11 mouse cellular contexts compared by ENCODE assay signal in the genomic region with DNA sequence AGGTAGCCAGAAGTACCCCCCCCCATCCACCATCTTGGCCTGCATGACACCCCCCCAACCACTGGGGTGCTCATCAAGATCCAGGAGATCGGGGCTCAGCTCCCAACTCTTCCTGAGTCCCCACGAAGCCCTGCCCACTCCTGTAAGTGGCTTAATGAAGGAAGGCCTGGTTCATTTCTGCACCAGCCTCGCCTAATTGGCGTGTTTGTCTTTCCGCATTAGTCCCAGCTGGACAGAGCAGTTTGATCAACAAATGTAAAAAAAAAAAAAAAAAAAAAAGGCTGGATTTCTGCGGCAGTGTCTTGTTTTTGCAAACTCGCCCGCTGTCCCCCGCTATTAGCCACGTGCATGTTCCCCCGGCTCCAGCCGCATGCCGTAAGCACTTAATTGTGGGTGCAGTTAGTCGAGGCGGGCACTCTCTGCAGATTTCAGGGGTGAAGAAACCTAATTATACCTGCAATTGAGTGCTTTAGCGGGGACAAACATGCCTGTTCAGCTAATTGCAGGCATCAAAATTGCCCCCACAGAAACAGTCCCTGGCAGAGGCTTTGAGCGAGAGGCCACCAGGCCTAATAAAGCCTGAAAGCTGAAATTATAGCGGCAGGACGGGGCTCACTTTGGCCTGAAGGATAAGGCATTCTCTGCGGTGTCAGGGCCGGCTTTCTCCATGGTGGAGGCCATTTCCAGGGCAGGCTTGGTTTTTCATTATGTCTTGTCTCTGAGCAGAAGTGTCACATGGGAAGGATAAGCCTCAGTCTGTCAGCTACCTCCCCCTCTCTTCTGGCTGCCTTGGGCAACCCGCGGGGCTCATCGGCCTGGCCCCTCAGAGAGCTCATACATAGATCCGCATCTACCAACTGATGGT.
DNase-seq lines count a peak whose midpoint lies in the region; ATAC-seq and TF ChIP-seq lines count a peak whose summit lies in the region.
"Had no signal": no experiment of that assay in that cellular context is flagged by ENCODE, and none has a peak within 500 bp of the region (broad histone marks: within the 10 kb centered on the region; RNA-seq: fewer than 3 reads in every experiment).

No protein-coding gene starts in this region.

- H3K27me3 ChIP-seq in liver, embryonic 12.5 days (replicated peaks), result 0 out of 2 replicates have a peak, but pooled peaks cover 4% of the 10 kb centered on the region
- no peaks in the 10 kb centered on the region for H3K27me3 ChIP-seq in liver, postnatal 0 days (ENCODE audit: insufficient read depth, low read length)
- H3K27me3 ChIP-seq in forebrain, embryonic 16.5 days (replicated peaks; ENCODE audit: control insufficient read depth, insufficient read depth, low read length), result no peaks in the 10 kb centered on the region
- no peaks in the 10 kb centered on the region; the same call in 1 of the 2 replicates for H3K27me3 ChIP-seq in liver, embryonic 14.5 days (ENCODE audit: control insufficient read depth, insufficient read depth, low read length)

- WGBS in liver, embryonic 12.5 days (ENCODE audit: insufficient replicate concordance), result 64% methylated on average over 25 of the region's 25 CpGs
- WGBS in liver, postnatal 0 days (ENCODE audit: insufficient replicate concordance), result 73% methylated on average over 25 of the region's 25 CpGs
- 10% methylated on average over 25 of the region's 25 CpGs for WGBS in forebrain, embryonic 16.5 days
- WGBS in liver, embryonic 14.5 days (ENCODE audit: insufficient replicate concordance), result 63% methylated on average over 25 of the region's 25 CpGs

- H3K4me3 ChIP-seq in liver, embryonic 12.5 days, result no peak overlapping the region
- H3K4me3 ChIP-seq in liver, postnatal 0 days (ENCODE audit: low read depth, low read length), result no peak overlapping the region
- H3K4me3 ChIP-seq in forebrain, embryonic 16.5 days (replicated peaks; ENCODE audit: low read length), result no peak overlapping the region
- H3K4me3 ChIP-seq in liver, embryonic 14.5 days (ENCODE audit: insufficient read depth in 1 of 2, low read depth in 2 of 2, low read length in 2 of 2), result no peak overlapping the region

- peak overlapping the region; percentile 69 for H3K4me2 ChIP-seq in liver, embryonic 12.5 days
- no peak overlapping the region for H3K4me2 ChIP-seq in liver, postnatal 0 days (ENCODE audit: low read depth, low read length)
- H3K4me2 ChIP-seq in forebrain, embryonic 16.5 days (ENCODE audit: low read length), result no peak overlapping the region
- H3K4me2 ChIP-seq in liver, embryonic 14.5 days (ENCODE audit: low read depth), result peak overlapping the region; percentile 76

- no peak for ATAC-seq in liver, embryonic 12.5 days
- ATAC-seq in liver, postnatal 0 days, result no peak
- ATAC-seq in forebrain, embryonic 16.5 days, result peak; percentile 58
- no peak for ATAC-seq in liver, embryonic 14.5 days (ENCODE audit: insufficient read depth)

- DNase-seq in liver, postnatal 0 days, result no peak
- no peak for DNase-seq in liver, embryonic 14.5 days (ENCODE audit: low read depth in 3 of 3, low spot score in 3 of 3)
- DNase-seq in retina, embryonic 14.5 days (ENCODE audit: low spot score), result peak; percentile 77
- no peak for DNase-seq in c-Kit-positive CD71-positive TER-119-positive erythroid progenitor cells, embryonic 14.5 days (ENCODE audit: low spot score)
- DNase-seq in thymus, adult 18-20 months, result no peak
- DNase-seq in cerebellum, adult 11-12 months, result no peak
- DNase-seq: layer of hippocampus, postnatal 36 days; right cerebral cortex, postnatal 25 days; thymus, adult 2 months had no signal

- no peak for TF ChIP-seq CTCF in liver, postnatal 0 days (IDR thresholded peaks at IDR 0.05; ENCODE audit: low read depth)
- no peak for TF ChIP-seq CTCF in liver, embryonic 14.5 days (IDR thresholded peaks at IDR 0.05; ENCODE audit: low read depth)

- H3K9me3 ChIP-seq in liver, embryonic 12.5 days (replicated peaks), result no peaks in the 10 kb centered on the region
- H3K9me3 ChIP-seq in liver, postnatal 0 days (ENCODE audit: low read length), result no peaks in the 10 kb centered on the region
- H3K9me3 ChIP-seq in forebrain, embryonic 16.5 days (ENCODE audit: control insufficient read depth, low read length), result no peaks in the 10 kb centered on the region
- no peaks in the 10 kb centered on the region for H3K9me3 ChIP-seq in liver, embryonic 14.5 days (ENCODE audit: control insufficient read depth, low read length)

- no peak for TF ChIP-seq EP300 in liver, postnatal 0 days (IDR thresholded peaks at IDR 0.05; ENCODE audit: low read depth)
- no peak for TF ChIP-seq EP300 in liver, embryonic 14.5 days (IDR thresholded peaks at IDR 0.05; ENCODE audit: low read depth)

- peak overlapping the region; percentile 91 for H3K27ac ChIP-seq in liver, embryonic 12.5 days
- H3K27ac ChIP-seq in liver, postnatal 0 days (ENCODE audit: low read depth), result no peak overlapping the region
- H3K27ac ChIP-seq in forebrain, embryonic 16.5 days (ENCODE audit: low read length), result peak overlapping the region; percentile 70
- peak overlapping the region; percentile 70 for H3K27ac ChIP-seq in liver, embryonic 14.5 days

- H3K9ac ChIP-seq in liver, embryonic 12.5 days, result peak overlapping the region; percentile 73
- H3K9ac ChIP-seq in liver, postnatal 0 days (replicated peaks), result no peak overlapping the region
- H3K9ac ChIP-seq in forebrain, embryonic 16.5 days (replicated peaks; ENCODE audit: low read depth, low read length), result peak overlapping the region; percentile 35; the same call in 1 of the 2 replicates
- peak overlapping the region; percentile 60 for H3K9ac ChIP-seq in liver, embryonic 14.5 days (replicated peaks)

- peaks cover 100% of the 10 kb centered on the region for H3K4me1 ChIP-seq in liver, embryonic 12.5 days
- H3K4me1 ChIP-seq in liver, postnatal 0 days (ENCODE audit: insufficient read depth), result peaks cover 46% of the 10 kb centered on the region
- H3K4me1 ChIP-seq in forebrain, embryonic 16.5 days (replicated peaks; ENCODE audit: control insufficient read depth, insufficient read depth, low read length), result peaks cover 23% of the 10 kb centered on the region
- peaks cover 56 to 60% of the 10 kb centered on the region in 2 experiments for H3K4me1 ChIP-seq in liver, embryonic 14.5 days (replicated peaks; ENCODE audit: control insufficient read depth in 2 of 2, insufficient read depth in 2 of 2, low read length in 1 of 2)

- no peaks in the 10 kb centered on the region for H3K36me3 ChIP-seq in liver, embryonic 12.5 days
- H3K36me3 ChIP-seq in liver, postnatal 0 days (replicated peaks; ENCODE audit: insufficient read depth, low read length), result no peaks in the 10 kb centered on the region
- no peaks in the 10 kb centered on the region for H3K36me3 ChIP-seq in forebrain, embryonic 16.5 days (ENCODE audit: control insufficient read depth, insufficient read depth)
- no peaks in the 10 kb centered on the region for H3K36me3 ChIP-seq in liver, embryonic 14.5 days (replicated peaks; ENCODE audit: control insufficient read depth, insufficient read depth, low read depth)

Comparison
In these comparisons a context has a peak if more than half of its experiments do, and no peak if none do; other contexts are left out.
1. H3K4me2 ChIP-seq: peak in liver, embryonic 12.5 days (single experiment) and liver, embryonic 14.5 days (single experiment); none in liver, postnatal 0 days (single experiment) and forebrain, embryonic 16.5 days (single experiment).